Mouse (Mus musculus) hindbrain, embryonic 12.5 days (tissue): ENCODE measurements around the gene Tubal3. TPM values are rescaled to one million over a fixed set of nuclear protein-coding genes. Genes with fewer than 3 reads are reported as not detected.

ENCODE experiments used
- ATAC-seq: fragments of 200-750 bp; cut with Nextera tagmentation; 2 replicates; pipeline ENCODE4 v1.8.0; 2017; ENCODE audit warnings: moderate TSS enrichment; ENCODE audit not compliant: low FRiP score
- H3K27ac ChIP-seq: fragments of 300-500 bp; sonication (generic); 2 replicates; pipeline ENCODE4 v1.5.1; 2016; ENCODE audit warnings: mild to moderate bottlenecking
- H3K27me3 ChIP-seq: fragments of 300-500 bp; sonication (generic); 2 replicates; pipeline ENCODE4 v1.6.1; 2016; ENCODE audit warnings: mild to moderate bottlenecking
- H3K36me3 ChIP-seq: fragments of 300-500 bp; sonication (generic); 2 replicates; pipeline ENCODE4 v1.6.1; 2016; ENCODE audit warnings: mild to moderate bottlenecking
- H3K4me1 ChIP-seq: fragments of 300-500 bp; sonication (generic); 2 replicates; pipeline ENCODE4 v1.6.1; 2016
- H3K4me2 ChIP-seq: fragments of 300-500 bp; sonication (generic); replicated peaks from 2 replicates; pipeline ENCODE4 v1.6.1; 2016; ENCODE audit warnings: mild to moderate bottlenecking
- H3K4me3 ChIP-seq: fragments of 300-500 bp; sonication (generic); 2 replicates; pipeline ENCODE4 v1.5.1; 2016; ENCODE audit warnings: mild to moderate bottlenecking
- H3K9ac ChIP-seq: fragments of 300-500 bp; sonication (generic); 2 replicates; pipeline ENCODE4 v1.6.1; 2016; ENCODE audit warnings: mild to moderate bottlenecking, moderate library complexity
- H3K9me3 ChIP-seq: fragments of 300-500 bp; sonication (generic); replicated peaks from 2 replicates; pipeline ENCODE4 v1.6.1; 2016; ENCODE audit warnings: mild to moderate bottlenecking
- WGBS: fragments of 180-500 bp; shearing (Covaris S2); methylation state at CpG from one replicate; pipeline ENCODE4 v1.1.7; 2016; 5-methylcytosine and 5-hydroxymethylcytosine counted together
- microRNA-seq: library from miRNA; unstranded; fragments of <30 nt; microRNA quantifications from one replicate; pipeline ENCODE4, GENCODE M21; 2017
- polyA plus RNA-seq: library from polyadenylated mRNA; unstranded; fragments of >200 nt; fragmentation: Nextera tagmentation; extraction: Ambion mirVana; gene quantifications from 2 replicates; pipeline ENCODE4 v1.2.1, GENCODE M21; 2016

Gene Tubal3
- polyA plus RNA-seq, 1 experiment from 2014 or later, result not detected

- H3K4me3 ChIP-seq, result no peak overlapping the region
Measured at GRCm38 (mm10) chr13:3944699-3945098, 26.6 kb downstream of the Tubal3 start.

GRCm38 (mm10) chr13:3945249-3945648, 27.2 kb downstream of the Tubal3 start, which contains the start of gene Ucn3:
Gene Ucn3 (minus strand): TSS chr13:3945349.
- H3K27ac ChIP-seq, result no peak within 1 kb of the TSS
- no peaks in the 10 kb centered on the region for H3K36me3 ChIP-seq
- no peak within 1 kb of the TSS for H3K9ac ChIP-seq
- no peak within 1 kb of the TSS for H3K4me2 ChIP-seq
- 75% methylated on average over 2 of the region's 2 CpGs for WGBS
- H3K4me3 ChIP-seq, result no peak within 1 kb of the TSS
- no peak for ATAC-seq
- no peaks in the 10 kb centered on the region for H3K27me3 ChIP-seq
- H3K9me3 ChIP-seq, result no peaks in the 10 kb centered on the region
- no peaks in the 10 kb centered on the region for H3K4me1 ChIP-seq

More at GRCm38 (mm10) chr13:3944699-3945098, 26.6 kb downstream of the Tubal3 start:
- H3K27me3 ChIP-seq, result no peaks in the 10 kb centered on the region
- WGBS, result 78% methylated on average over 7 of the region's 7 CpGs
- no peaks in the 10 kb centered on the region for H3K36me3 ChIP-seq
- H3K9ac ChIP-seq, result no peak overlapping the region
- no peak for ATAC-seq
- no peak overlapping the region for H3K4me2 ChIP-seq
- no peak overlapping the region for H3K27ac ChIP-seq
- H3K4me1 ChIP-seq, result no peaks in the 10 kb centered on the region
- H3K9me3 ChIP-seq, result no peaks in the 10 kb centered on the region

- Histone ChIP-seq H3K4me2 (no peak overlapping the region), H3K9me3 (no peaks in the 10 kb centered on the region), H3K4me3 (no peak overlapping the region), H3K27ac (no peak overlapping the region), H3K9ac (no peak overlapping the region), H3K27me3 (no peaks in the 10 kb centered on the region), H3K4me1 (no peaks in the 10 kb centered on the region), H3K36me3 (no peaks in the 10 kb centered on the region)
- ATAC-seq, result no peak
- 92% methylated on average over 4 of the region's 4 CpGs for WGBS
Measured at GRCm38 (mm10) chr13:3947267-3947666, 29.2 kb downstream of the Tubal3 start.

- ATAC-seq, result no peak
- Histone ChIP-seq H3K9ac (no peak overlapping the region), H3K9me3 (no peaks in the 10 kb centered on the region), H3K36me3 (no peaks in the 10 kb centered on the region), H3K4me2 (no peak overlapping the region), H3K4me3 (no peak overlapping the region), H3K4me1 (no peaks in the 10 kb centered on the region), H3K27ac (no peak overlapping the region), H3K27me3 (no peaks in the 10 kb centered on the region)
- 93% methylated on average over 4 of the region's 4 CpGs for WGBS
Measured at GRCm38 (mm10) chr13:3949477-3949876, 31.4 kb downstream of the Tubal3 start.

GRCm38 (mm10) chr13:3951198-3951914, 33.3 kb downstream of the Tubal3 start:
- 83% methylated on average over 6 of the region's 6 CpGs for WGBS

GRCm38 (mm10) chr13:3968849-3969248, 50.8 kb downstream of the Tubal3 start:
- H3K9me3 ChIP-seq, result no peaks in the 10 kb centered on the region

More at GRCm38 (mm10) chr13:3951198-3951914, 33.3 kb downstream of the Tubal3 start:
- no peak overlapping the region for H3K4me2 ChIP-seq
- no peak overlapping the region for H3K27ac ChIP-seq
- no peaks in the 10 kb centered on the region for H3K9me3 ChIP-seq
- no peak overlapping the region for H3K9ac ChIP-seq
- no peak for ATAC-seq
- H3K4me1 ChIP-seq, result no peaks in the 10 kb centered on the region
- no peaks in the 10 kb centered on the region for H3K36me3 ChIP-seq
- H3K4me3 ChIP-seq, result no peak overlapping the region
- no peaks in the 10 kb centered on the region for H3K27me3 ChIP-seq

More at GRCm38 (mm10) chr13:3968849-3969248, 50.8 kb downstream of the Tubal3 start:
- no peak overlapping the region for H3K9ac ChIP-seq
- no peak for ATAC-seq
- H3K4me1 ChIP-seq, result no peaks in the 10 kb centered on the region
- 93% methylated on average over 4 of the region's 4 CpGs for WGBS
- H3K4me3 ChIP-seq, result no peak overlapping the region
- H3K27ac ChIP-seq, result no peak overlapping the region
- H3K27me3 ChIP-seq, result no peaks in the 10 kb centered on the region
- no peak overlapping the region for H3K4me2 ChIP-seq
- H3K36me3 ChIP-seq, result no peaks in the 10 kb centered on the region

Small RNAs within 50 kb of the gene (microRNA-seq; reads per million reads assigned to microRNA genes)
- gene Gm22460, result not detected

Other genes starting within 250 kb of the Tubal3 start
- gene Calml3, start 114.0 kb upstream of the Tubal3 start, polyA plus RNA-seq, result 0.16 TPM in 1 of 2 replicates, not detected in the other
- gene Calm4, start 80.5 kb upstream of the Tubal3 start, polyA plus RNA-seq, result not detected in 2 replicates
- not detected in 2 replicates for gene Calm5, start 64.1 kb upstream of the Tubal3 start, polyA plus RNA-seq
- gene Net1, start 54 bp upstream of the Tubal3 start, polyA plus RNA-seq, result 38.0 and 56.8 TPM in 2 replicates
- not detected in 2 replicates for gene Ucn3, start 27.1 kb downstream of the Tubal3 start, polyA plus RNA-seq
- gene Akr1c14, start 130.7 kb downstream of the Tubal3 start, polyA plus RNA-seq, result 0.25 and 0.34 TPM in 2 replicates
- not detected in 2 replicates for gene Akr1c18, start 232.4 kb downstream of the Tubal3 start, polyA plus RNA-seq